In genomic region chr15:81697847-81698246, GRCm38 (mm10) we compare ENCODE assay signal across 9 mouse cellular contexts. TPM values are rescaled to one million over a fixed set of nuclear protein-coding genes. Genes with fewer than 3 reads are reported as not detected.
DNase-seq lines count a peak whose midpoint lies in the region; ATAC-seq and TF ChIP-seq lines count a peak whose summit lies in the region.
"Had no signal": no experiment of that assay in that cellular context is flagged by ENCODE, and none has a peak within 500 bp of the region (broad histone marks: within the 10 kb centered on the region; RNA-seq: fewer than 3 reads in every experiment).

No protein-coding gene starts in this region.

- no peak for ATAC-seq in kidney, postnatal 0 days (replicated peaks; ENCODE audit: low FRiP score, low read depth)
- no peak for ATAC-seq in stomach, postnatal 0 days (ENCODE audit: low FRiP score, low TSS enrichment)

- H3K9ac ChIP-seq in kidney, postnatal 0 days (ENCODE audit: low read depth, low read length): no peak overlapping the region
- no peak overlapping the region for H3K9ac ChIP-seq in stomach, postnatal 0 days (ENCODE audit: low read length)
- H3K9ac ChIP-seq: embryonic facial prominence, embryonic 12.5 days had no signal

- peak; percentile 67 for TF ChIP-seq CTCF in kidney, postnatal 0 days (IDR thresholded peaks at IDR 0.05; ENCODE audit: low read depth)
- peak; percentile 64 for TF ChIP-seq CTCF in stomach, postnatal 0 days (IDR thresholded peaks at IDR 0.05; ENCODE audit: low read depth)

- intact Hi-C loops in heart, postnatal 36 days (cut with DNase I): no loop called here
- intact Hi-C loops in heart, postnatal 25 days (cut with DNase I): no loop called here

- WGBS in kidney, postnatal 0 days: 40% methylated on average over 3 of the region's 3 CpGs
- WGBS in stomach, postnatal 0 days: 38% methylated on average over 3 of the region's 3 CpGs

- H3K27ac ChIP-seq in kidney, postnatal 0 days: no peak overlapping the region
- H3K27ac ChIP-seq in stomach, postnatal 0 days (replicated peaks): no peak overlapping the region

- H3K4me3 ChIP-seq in kidney, postnatal 0 days (replicated peaks; ENCODE audit: low read depth, low read length): no peak overlapping the region
- H3K4me3 ChIP-seq in stomach, postnatal 0 days (ENCODE audit: low read depth, low read length): no peak overlapping the region
- H3K4me3 ChIP-seq: embryonic facial prominence, embryonic 12.5 days had no signal

- no peak for TF ChIP-seq EP300 in stomach, postnatal 0 days (optimal IDR thresholded peaks at IDR 0.05)

- no peaks in the 10 kb centered on the region for H3K36me3 ChIP-seq in kidney, postnatal 0 days (ENCODE audit: insufficient read depth, low read length)
- H3K36me3 ChIP-seq in stomach, postnatal 0 days (ENCODE audit: control insufficient read depth, insufficient read depth, low read length): no peaks in the 10 kb centered on the region; the same call in 1 of the 2 replicates

- H3K4me2 ChIP-seq in kidney, postnatal 0 days (ENCODE audit: low read length): no peak overlapping the region
- no peak overlapping the region for H3K4me2 ChIP-seq in stomach, postnatal 0 days (replicated peaks; ENCODE audit: low read depth)
- H3K4me2 ChIP-seq: embryonic facial prominence, embryonic 12.5 days had no signal

- peak; percentile 13 to 42 for DNase-seq in heart, postnatal 36 days
- no peak for DNase-seq in heart, postnatal 25 days (ENCODE audit: low spot score)
- DNase-seq in CD4-positive, CD25-positive, alpha-beta regulatory T cell, adult 2 months (ENCODE audit: low read depth, low spot score): peak; percentile 75
- DNase-seq in adipocyte (ENCODE audit: low spot score): peak; percentile 42
- DNase-seq in kidney, postnatal 0 days (ENCODE audit: low spot score): peak; percentile 48
- DNase-seq in stomach, postnatal 0 days (ENCODE audit: low spot score): no peak
- no peak for DNase-seq in spleen, postnatal 4 days (ENCODE audit: low spot score in 2 of 2)
- DNase-seq in gastrocnemius, postnatal 25 days: no peak

- peaks cover 10% of the 10 kb centered on the region for H3K27me3 ChIP-seq in kidney, postnatal 0 days (ENCODE audit: insufficient read depth, low read length)
- H3K27me3 ChIP-seq in stomach, postnatal 0 days (ENCODE audit: control insufficient read depth, insufficient read depth, low read length): 0 out of 2 replicates have a peak, but pooled peaks cover 5% of the 10 kb centered on the region

- H3K9me3 ChIP-seq in kidney, postnatal 0 days (replicated peaks; ENCODE audit: low read length): no peaks in the 10 kb centered on the region
- H3K9me3 ChIP-seq in stomach, postnatal 0 days (ENCODE audit: control insufficient read depth, low read length): no peaks in the 10 kb centered on the region
- H3K9me3 ChIP-seq: embryonic facial prominence, embryonic 12.5 days had no signal

- peaks cover 16% of the 10 kb centered on the region; the same call in 1 of the 2 replicates for H3K4me1 ChIP-seq in kidney, postnatal 0 days (replicated peaks; ENCODE audit: insufficient read depth, low read length)
- H3K4me1 ChIP-seq in stomach, postnatal 0 days (replicated peaks; ENCODE audit: control insufficient read depth, insufficient read depth): no peaks in the 10 kb centered on the region

RNA-seq across cellular contexts. Expression of gene Chadl, which starts 0.8 kb away (rescaled TPM):
- total RNA-seq in heart, postnatal 36 days (2021): 1 to 10 TPM; 1.5 to 2.1 TPM
- 1 to 10 TPM; 1.3 to 1.6 TPM for total RNA-seq in heart, postnatal 25 days (2021)
- 5.3 and 6.4 TPM in 2 replicates for polyA plus RNA-seq in kidney, postnatal 0 days (2015; fragmentation: Nextera tagmentation; extraction: Ambion mirVana)
- polyA plus RNA-seq in stomach, postnatal 0 days (2015; fragmentation: Nextera tagmentation; extraction: Ambion mirVana): 2.4 and 2.9 TPM in 2 replicates
- 1 to 10 TPM in 1 of 2 experiments, under 1 TPM in 1; 0.70 to 1.2 TPM for total RNA-seq in gastrocnemius, postnatal 25 days (2021)

RNA-seq across cellular contexts. Expression of gene L3mbtl2, which starts 34.2 kb away (rescaled TPM):
- total RNA-seq in heart, postnatal 36 days (2021): 10 to 100 TPM in 1 of 2 experiments, 1 to 10 TPM in 1; 9.4 to 11.0 TPM
- total RNA-seq in heart, postnatal 25 days (2021): 10 to 100 TPM in 1 of 2 experiments, 1 to 10 TPM in 1; 9.6 to 10.8 TPM
- 13.5 and 16.5 TPM in 2 replicates for polyA plus RNA-seq in kidney, postnatal 0 days (2015; fragmentation: Nextera tagmentation; extraction: Ambion mirVana)
- polyA plus RNA-seq in stomach, postnatal 0 days (2015; fragmentation: Nextera tagmentation; extraction: Ambion mirVana): 9.2 and 9.4 TPM in 2 replicates
- 1 to 10 TPM; 5.7 to 7.0 TPM for total RNA-seq in gastrocnemius, postnatal 25 days (2021)

RNA-seq across cellular contexts. Expression of gene Zc3h7b, which starts 47.0 kb away (rescaled TPM):
- total RNA-seq in heart, postnatal 36 days (2021): 10 to 100 TPM; 73.7 to 73.9 TPM
- 10 to 100 TPM; 70.3 to 72.9 TPM for total RNA-seq in heart, postnatal 25 days (2021)
- polyA plus RNA-seq in kidney, postnatal 0 days (2015; fragmentation: Nextera tagmentation; extraction: Ambion mirVana): 26.5 TPM in 2 replicates
- 9.1 and 11.1 TPM in 2 replicates for polyA plus RNA-seq in stomach, postnatal 0 days (2015; fragmentation: Nextera tagmentation; extraction: Ambion mirVana)
- total RNA-seq in gastrocnemius, postnatal 25 days (2021): 10 to 100 TPM; 29.1 to 29.5 TPM

RNA-seq across cellular contexts. Expression of gene Rangap1, which starts 47.5 kb away (rescaled TPM):
- total RNA-seq in heart, postnatal 36 days (2021): 10 to 100 TPM; 24.9 to 25.1 TPM
- 10 to 100 TPM; 22.7 to 27.5 TPM for total RNA-seq in heart, postnatal 25 days (2021)
- 33.9 and 39.7 TPM in 2 replicates for polyA plus RNA-seq in kidney, postnatal 0 days (2015; fragmentation: Nextera tagmentation; extraction: Ambion mirVana)
- polyA plus RNA-seq in stomach, postnatal 0 days (2015; fragmentation: Nextera tagmentation; extraction: Ambion mirVana): 39.0 and 40.2 TPM in 2 replicates
- total RNA-seq in gastrocnemius, postnatal 25 days (2021): 10 to 100 TPM; 18.7 to 23.1 TPM

Comparison
In these comparisons a context has a peak if more than half of its experiments do, and no peak if none do; other contexts are left out.
1. DNase-seq: peak in heart, postnatal 36 days (2 of 2), CD4-positive, CD25-positive, alpha-beta regulatory T cell, adult 2 months (single experiment), adipocyte (single experiment) and kidney, postnatal 0 days (single experiment); none in heart, postnatal 25 days (single experiment), stomach, postnatal 0 days (single experiment), spleen, postnatal 4 days (0 of 2) and gastrocnemius, postnatal 25 days (single experiment).